Mouse (Mus musculus) heart, embryonic 11.5 days (tissue): ENCODE results near the gene Pbld1. TPM values are rescaled to one million over a fixed set of nuclear protein-coding genes. Genes with fewer than 3 reads are reported as not detected.

Experiments used
- ATAC-seq: fragments of 200-750 bp; cut with Nextera tagmentation; replicated peaks from 2 replicates; pipeline ENCODE4 v1.8.0; 2017; ENCODE audit warnings: moderate library complexity; ENCODE audit not compliant: insufficient number of reproducible peaks, low FRiP score, low TSS enrichment
- H3K27ac ChIP-seq: fragments of 300-500 bp; sonication (generic); 2 replicates; pipeline ENCODE4 v1.5.1; 2014; ENCODE audit warnings: mild to moderate bottlenecking, low read depth, low read length
- H3K27me3 ChIP-seq: fragments of 300-500 bp; sonication (generic); 2 replicates; pipeline ENCODE4 v1.6.1; 2014; ENCODE audit warnings: mild to moderate bottlenecking, low read length, mixed read lengths; ENCODE audit not compliant: control insufficient read depth, insufficient read depth
- H3K36me3 ChIP-seq: fragments of 300-500 bp; sonication (generic); 2 replicates; pipeline ENCODE4 v1.6.1; 2014; ENCODE audit warnings: mild to moderate bottlenecking, low read length, moderate library complexity, mixed read lengths; ENCODE audit not compliant: control insufficient read depth, insufficient read depth
- H3K4me1 ChIP-seq: fragments of 300-500 bp; sonication (generic); 2 replicates; pipeline ENCODE4 v1.6.1; 2014; ENCODE audit warnings: low read length; ENCODE audit not compliant: control insufficient read depth, insufficient read depth
- H3K4me2 ChIP-seq: fragments of 300-500 bp; sonication (generic); 2 replicates; pipeline ENCODE4 v1.6.1; 2014; ENCODE audit warnings: mild to moderate bottlenecking, moderate library complexity
- H3K4me3 ChIP-seq: fragments of 300-500 bp; sonication (generic); 2 replicates; pipeline ENCODE4 v1.5.1; 2014; ENCODE audit warnings: low read depth, low read length
- H3K9ac ChIP-seq: fragments of 300-500 bp; sonication (generic); 2 replicates; pipeline ENCODE4 v1.6.1; 2014; ENCODE audit warnings: mild to moderate bottlenecking, low read depth, low read length, moderate library complexity
- H3K9me3 ChIP-seq: fragments of 300-500 bp; sonication (generic); replicated peaks from 2 replicates; pipeline ENCODE4 v1.6.1; 2016; ENCODE audit warnings: low read length; ENCODE audit not compliant: control insufficient read depth
- whole genome bisulfite sequencing: fragments of 180-500 bp; shearing (Covaris S2); extraction: QIAGEN DNeasy Blood & Tissue Kit; methylation state at CpG from one replicate; pipeline ENCODE4 v1.1.7; 2014; ENCODE audit not compliant: insufficient replicate concordance; 5-methylcytosine and 5-hydroxymethylcytosine counted together
- polyA plus RNA-seq: library from polyadenylated mRNA; unstranded; fragments of >200 nt; fragmentation: Nextera tagmentation; extraction: Ambion mirVana; gene quantifications from 2 replicates; pipeline ENCODE4 v1.2.1, GENCODE M21; 2014

Gene Pbld1
- polyA plus RNA-seq, 1 experiment from 2014 or later = 1.1 TPM

DNA sequence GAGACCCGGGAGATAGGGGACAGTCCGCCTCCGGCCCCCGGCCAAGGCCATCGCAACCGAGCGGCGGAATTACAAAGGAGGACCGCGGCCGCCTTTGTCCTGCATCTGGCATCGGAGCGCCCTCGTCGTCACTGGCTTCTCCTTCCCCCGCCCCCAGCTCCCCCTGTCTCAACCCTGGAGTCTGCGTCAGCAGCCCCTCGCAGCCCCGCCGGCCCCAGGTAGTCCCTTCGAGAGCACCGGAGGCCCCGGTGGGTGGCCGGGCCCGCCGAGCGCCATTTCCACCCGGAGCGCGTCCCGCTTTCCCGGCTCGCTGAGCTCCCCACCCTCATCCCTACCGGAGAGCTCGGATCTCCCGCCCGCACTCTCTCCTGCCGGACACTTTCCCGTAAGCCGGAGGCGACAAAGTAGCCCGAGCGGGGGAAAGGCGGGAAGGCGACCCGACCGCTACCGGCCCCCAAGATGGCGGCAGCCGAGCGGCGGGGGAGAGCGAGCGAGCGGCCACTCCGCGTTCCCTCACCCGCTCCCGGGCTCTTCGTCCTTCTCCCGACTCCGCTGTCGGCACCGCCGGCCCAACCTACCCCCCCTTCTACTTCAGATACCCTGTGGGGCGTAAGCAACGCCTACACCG lies 36.7 kb upstream of the Pbld1 start:
- WGBS = under 1% methylated on average over 59 of the region's 68 CpGs
- peaks cover 13% of the 10 kb centered on the region for H3K4me1 ChIP-seq
- ATAC-seq = peak; percentile 57
- H3K4me2 ChIP-seq = peak overlapping the region; percentile 55
- H3K36me3 ChIP-seq = no peaks in the 10 kb centered on the region
- H3K9ac ChIP-seq = peak overlapping the region; percentile 98
- no peaks in the 10 kb centered on the region for H3K27me3 ChIP-seq
- no peaks in the 10 kb centered on the region for H3K9me3 ChIP-seq
- peak overlapping the region; percentile 100 for H3K27ac ChIP-seq
- H3K4me3 ChIP-seq = peak overlapping the region; percentile 98

DNA sequence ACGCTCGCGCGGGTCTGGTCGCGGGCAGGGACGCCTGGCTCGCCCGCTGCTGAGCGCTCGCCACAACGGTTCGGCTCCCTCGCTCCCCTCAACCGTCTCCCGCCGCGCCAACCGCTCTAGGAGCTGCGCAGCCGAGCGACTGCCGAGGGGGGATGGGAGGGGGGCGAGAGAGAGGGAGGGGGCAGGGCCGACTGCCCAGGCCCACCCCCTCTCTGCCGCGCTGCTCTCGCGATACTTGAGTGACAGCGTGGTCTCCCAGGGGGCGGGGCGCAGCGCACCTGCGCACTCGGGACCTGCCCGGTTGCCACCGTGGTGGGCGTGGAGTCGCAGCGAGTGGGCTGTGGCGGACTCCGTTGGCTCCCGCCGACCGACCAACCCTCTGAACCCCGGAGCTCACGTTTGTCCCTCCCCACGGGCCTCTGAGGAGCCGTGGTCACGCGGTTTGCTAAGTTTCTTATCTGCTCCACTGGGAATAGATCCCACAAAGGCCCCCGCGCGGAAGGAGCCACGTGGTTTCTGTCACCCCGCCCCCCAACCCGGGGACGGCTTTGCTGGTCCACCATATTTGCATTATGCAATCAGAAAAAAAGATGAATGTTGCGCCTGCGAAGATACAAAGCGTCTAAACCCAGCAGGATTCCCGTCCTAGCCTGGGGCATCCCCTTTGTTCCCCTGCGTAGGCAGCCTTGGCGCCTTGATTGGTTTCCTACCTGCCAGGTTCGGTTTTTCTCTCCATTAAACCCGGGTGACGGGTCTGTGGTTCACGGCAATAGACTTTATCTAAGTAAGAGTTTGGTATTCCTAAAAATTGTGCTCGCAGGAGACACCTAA lies 36.0 kb upstream of the Pbld1 start, which contains the start of the genes Hnrnph3 and Pbld2:
Hnrnph3 (minus strand) TSS at position 469 of the 831 bp plus-strand sequence.
Pbld2 (plus strand) TSS at position 567 of the 831 bp plus-strand sequence.
- Histone ChIP-seq H3K4me2 (peak within 1 kb of the TSS; percentile 70), H3K27me3 (no peaks in the 10 kb centered on the region), H3K27ac (peak within 1 kb of the TSS; percentile 100), H3K36me3 (no peaks in the 10 kb centered on the region), H3K4me1 (peaks cover 13% of the 10 kb centered on the region), H3K9ac (peak within 1 kb of the TSS; percentile 98), H3K4me3 (peak within 1 kb of the TSS; percentile 98), H3K9me3 (no peaks in the 10 kb centered on the region)
- ATAC-seq = peak; percentile 96
- WGBS = under 1% methylated on average over 61 of the region's 69 CpGs

DNA sequence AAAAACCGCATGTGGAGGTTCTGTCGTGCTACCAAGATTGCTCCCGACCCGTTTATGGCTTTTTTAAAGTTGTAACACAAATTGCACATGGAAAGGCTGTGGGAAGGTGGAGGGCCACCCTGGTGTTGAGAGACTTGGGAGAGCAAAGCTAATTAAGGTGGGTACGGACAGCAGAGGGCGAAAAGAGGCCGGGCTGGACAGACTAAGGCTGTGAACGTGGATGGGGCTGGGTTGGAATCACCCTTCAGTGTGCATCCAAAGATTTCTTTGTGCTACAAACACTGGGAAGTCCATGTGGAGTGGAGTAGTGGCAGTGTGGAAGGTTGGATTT lies 35.4 kb upstream of the Pbld1 start:
- H3K4me1 ChIP-seq = peaks cover 13% of the 10 kb centered on the region
- no peaks in the 10 kb centered on the region for H3K27me3 ChIP-seq
- WGBS = 0% methylated on average over 8 of the region's 8 CpGs
- H3K9ac ChIP-seq = peak overlapping the region; percentile 83
- H3K27ac ChIP-seq = peak overlapping the region; percentile 100
- peak overlapping the region; percentile 98 for H3K4me3 ChIP-seq
- ATAC-seq = peak; percentile 66; the same call in 1 of the 2 replicates
- no peaks in the 10 kb centered on the region for H3K36me3 ChIP-seq
- no peaks in the 10 kb centered on the region for H3K9me3 ChIP-seq
- peak overlapping the region; percentile 70 for H3K4me2 ChIP-seq

DNA sequence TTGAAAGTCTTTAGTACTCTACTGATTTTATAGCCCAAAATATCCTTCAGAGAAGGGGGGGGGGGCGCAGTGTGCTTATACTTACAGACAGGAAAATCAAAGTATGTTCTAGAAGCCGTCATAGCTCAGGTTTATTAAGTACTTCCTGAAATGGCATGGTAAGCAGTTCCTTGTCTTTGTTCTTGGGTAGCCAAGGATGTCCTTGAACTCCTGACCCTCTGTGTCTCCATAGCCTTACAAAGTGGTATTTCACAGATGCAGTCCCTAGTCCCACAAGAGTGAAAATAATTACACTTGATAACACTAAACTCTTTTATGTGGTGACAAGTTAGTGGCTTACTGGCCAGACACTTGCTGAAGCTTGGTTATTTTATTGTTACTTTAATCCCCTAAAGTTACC lies 34.9 kb upstream of the Pbld1 start:
- Histone ChIP-seq H3K36me3 (no peaks in the 10 kb centered on the region), H3K27me3 (no peaks in the 10 kb centered on the region), H3K4me3 (peak overlapping the region; percentile 98; the same call in 1 of the 2 replicates), H3K9ac (no peak overlapping the region; the same call in 1 of the 2 replicates), H3K9me3 (no peaks in the 10 kb centered on the region), H3K4me2 (peak overlapping the region; percentile 70), H3K27ac (peak overlapping the region; percentile 100), H3K4me1 (peaks cover 13% of the 10 kb centered on the region)
- WGBS = 47% methylated on average over 2 of the region's 2 CpGs
- no peak for ATAC-seq

DNA sequence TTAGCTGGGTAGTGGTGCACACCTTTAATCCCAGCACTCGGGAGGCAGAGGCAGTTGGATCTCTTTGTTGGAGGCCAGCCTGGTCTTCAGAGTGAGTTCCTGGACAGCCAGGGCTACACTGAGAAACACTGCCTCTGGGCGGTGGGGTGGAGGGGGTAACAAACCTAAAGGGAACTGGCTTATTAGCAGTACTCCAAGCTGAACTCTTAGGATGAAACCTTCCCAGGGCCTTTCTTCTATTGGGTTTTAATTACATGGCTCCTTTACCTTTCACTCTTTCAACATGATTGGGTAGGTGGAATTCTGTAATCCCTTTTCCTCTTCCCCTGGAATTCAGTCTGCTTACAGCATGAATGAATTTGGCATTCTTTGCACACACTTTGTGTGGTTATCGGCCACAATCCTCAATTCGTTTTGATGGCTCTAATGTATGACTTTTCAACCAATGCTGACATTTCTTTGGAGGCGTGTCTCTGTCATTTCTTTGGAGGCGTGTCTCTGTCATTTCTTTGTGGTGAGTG lies 34.4 kb upstream of the Pbld1 start:
- H3K27ac ChIP-seq = no peak overlapping the region
- peaks cover 13% of the 10 kb centered on the region for H3K4me1 ChIP-seq
- no peaks in the 10 kb centered on the region for H3K9me3 ChIP-seq
- no peak overlapping the region for H3K9ac ChIP-seq
- H3K27me3 ChIP-seq = no peaks in the 10 kb centered on the region
- WGBS = 74% methylated on average over 6 of the region's 6 CpGs
- ATAC-seq = no peak
- H3K4me3 ChIP-seq = no peak overlapping the region
- H3K4me2 ChIP-seq = no peak overlapping the region
- H3K36me3 ChIP-seq = no peaks in the 10 kb centered on the region

DNA sequence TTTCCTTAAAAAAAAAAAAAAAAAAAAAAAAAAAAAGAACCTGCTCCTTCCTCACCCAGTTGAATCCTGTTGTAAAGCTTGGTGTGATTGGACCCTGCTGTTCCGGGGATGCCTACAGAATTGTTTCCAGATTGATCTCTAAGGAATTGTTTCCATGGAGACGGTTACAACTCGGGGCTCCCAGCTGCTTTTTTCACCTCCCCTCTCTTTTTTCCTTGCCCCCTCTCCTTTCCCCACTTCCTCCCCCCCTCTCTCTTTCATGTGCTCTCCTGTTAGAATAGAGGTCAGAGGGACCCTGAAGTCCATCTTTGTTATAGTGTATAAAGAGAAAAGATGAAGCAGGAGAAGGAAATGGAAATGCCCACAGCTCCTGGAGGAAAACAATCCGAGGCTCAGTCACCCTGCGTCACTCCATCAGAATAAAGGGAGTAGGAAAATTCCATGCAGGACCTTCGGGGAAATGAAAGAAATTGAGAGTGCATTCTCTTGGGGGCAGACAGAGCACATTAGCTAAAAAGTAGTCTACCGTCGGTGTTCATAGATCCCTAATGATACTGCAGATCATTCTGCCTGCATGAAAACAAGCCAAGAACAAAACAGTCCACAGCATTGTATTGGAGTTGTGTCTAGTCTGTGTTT lies 33.7 kb upstream of the Pbld1 start:
- H3K4me2 ChIP-seq = no peak overlapping the region
- H3K27me3 ChIP-seq = no peaks in the 10 kb centered on the region
- no peaks in the 10 kb centered on the region for H3K9me3 ChIP-seq
- peaks cover 8% of the 10 kb centered on the region for H3K4me1 ChIP-seq
- H3K9ac ChIP-seq = no peak overlapping the region
- no peaks in the 10 kb centered on the region for H3K36me3 ChIP-seq
- WGBS = 58% methylated on average over 8 of the region's 8 CpGs
- H3K4me3 ChIP-seq = no peak overlapping the region
- H3K27ac ChIP-seq = no peak overlapping the region
- ATAC-seq = no peak

DNA sequence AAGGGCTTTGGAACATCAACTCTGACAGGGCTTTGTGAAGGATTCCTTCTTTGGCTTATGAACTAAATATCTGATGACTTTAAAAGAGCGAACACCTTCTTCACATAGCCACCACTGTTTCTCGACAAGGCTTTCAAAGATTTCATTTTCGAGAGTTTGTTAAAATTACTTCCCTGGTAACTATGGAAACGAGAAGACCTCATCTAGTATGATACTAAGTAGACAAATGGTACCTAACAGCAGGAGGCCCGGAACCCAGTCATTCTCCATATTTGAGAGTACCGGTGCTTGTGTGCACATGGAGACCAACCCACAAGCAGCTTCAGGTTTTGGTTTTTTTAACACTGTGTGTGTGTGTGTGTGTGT lies 33.2 kb upstream of the Pbld1 start:
- H3K27me3 ChIP-seq = no peaks in the 10 kb centered on the region
- H3K36me3 ChIP-seq = no peaks in the 10 kb centered on the region
- H3K4me3 ChIP-seq = no peak overlapping the region
- no peak overlapping the region for H3K4me2 ChIP-seq
- no peak overlapping the region for H3K9ac ChIP-seq
- WGBS = 87% methylated on average over 6 of the region's 6 CpGs
- peaks cover 3% of the 10 kb centered on the region; the same call in 1 of the 2 replicates for H3K4me1 ChIP-seq
- H3K9me3 ChIP-seq = no peaks in the 10 kb centered on the region
- no peak overlapping the region for H3K27ac ChIP-seq
- no peak for ATAC-seq

DNA sequence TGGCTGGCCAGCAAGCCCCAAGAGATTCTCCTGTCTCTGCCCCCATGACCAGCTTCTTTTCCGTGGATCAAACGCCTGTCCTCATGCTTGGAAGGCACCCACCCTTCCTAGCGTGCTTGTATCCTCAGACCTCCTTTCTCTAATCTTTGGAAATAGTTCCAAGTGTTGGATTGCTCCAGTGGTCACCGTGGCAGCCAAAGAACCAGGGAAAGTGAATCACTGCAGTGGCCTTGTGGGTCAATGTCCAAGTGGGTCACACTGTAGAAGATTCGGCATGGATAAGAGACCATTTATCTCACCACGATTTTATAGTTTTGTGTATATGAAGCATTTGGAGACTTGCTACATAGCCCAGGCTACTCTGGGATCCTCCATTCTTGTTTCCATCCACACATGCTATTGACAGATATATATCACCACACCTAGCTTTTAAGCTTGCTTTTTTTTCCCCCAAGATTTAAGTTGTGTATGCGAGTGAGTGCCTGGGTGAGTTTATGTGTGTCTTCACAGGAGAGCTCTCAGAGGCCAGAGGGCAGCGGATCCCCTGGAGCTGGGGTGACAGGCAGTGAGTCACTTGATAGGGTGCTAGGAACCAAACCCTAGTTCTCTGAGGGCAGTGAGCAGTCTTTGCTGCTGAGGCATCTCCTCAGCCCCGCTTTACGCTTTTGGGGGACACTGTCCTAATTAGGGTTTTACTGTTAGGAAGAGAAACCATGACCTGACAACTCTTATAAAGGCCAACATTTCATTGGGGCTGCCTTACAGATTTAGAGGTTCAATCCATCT lies 32.4 kb upstream of the Pbld1 start:
- Histone ChIP-seq H3K4me2 (no peak overlapping the region), H3K9me3 (no peaks in the 10 kb centered on the region), H3K27me3 (no peaks in the 10 kb centered on the region), H3K36me3 (no peaks in the 10 kb centered on the region), H3K9ac (no peak overlapping the region), H3K4me3 (no peak overlapping the region), H3K4me1 (no peaks in the 10 kb centered on the region), H3K27ac (no peak overlapping the region)
- no peak for ATAC-seq
- WGBS = 89% methylated on average over 10 of the region's 10 CpGs
